Mouse (Mus musculus) myocyte (in vitro differentiated cells): Measurements from ENCODE around the gene Ccdc159.

Experiments
- E2F4 ChIP-seq: IDR thresholded peaks from one replicate; pipeline ENCODE4 v1.6.1; 2011; ENCODE audit warnings: mild to moderate bottlenecking, control low read depth, moderate library complexity; ENCODE audit not compliant: insufficient read depth
- MAX ChIP-seq: IDR thresholded peaks from one replicate; pipeline ENCODE4 v1.6.1; 2011; ENCODE audit warnings: low read depth, mild to moderate bottlenecking, control low read depth
- MYOD1 ChIP-seq, 3 experiments: IDR thresholded peaks; one replicate each; pipeline ENCODE4 v1.6.1; 2011; ENCODE audit warnings: control low read depth in 2 of 3, low read depth in 2 of 3, mild to moderate bottlenecking in 2 of 3, moderate library complexity in 1 of 3; ENCODE audit not compliant: insufficient read length in 2 of 3, control insufficient read depth in 1 of 3
- MYOG ChIP-seq, 3 experiments: IDR thresholded peaks; one replicate each; pipeline ENCODE4 v1.6.1; 2011; ENCODE audit warnings: control low read depth in 2 of 3, low read depth in 2 of 3, mild to moderate bottlenecking in 2 of 3; ENCODE audit not compliant: insufficient read length in 2 of 3, control insufficient read depth in 1 of 3, insufficient read depth in 1 of 3
- POLR2A ChIP-seq: IDR thresholded peaks from one replicate; pipeline ENCODE4 v1.6.1; 2011; ENCODE audit warnings: low read depth, mild to moderate bottlenecking, control low read depth, moderate library complexity; ENCODE audit not compliant: insufficient read length
- POLR2AphosphoS2 ChIP-seq: IDR thresholded peaks from one replicate; pipeline ENCODE4 v1.6.1; 2011; ENCODE audit warnings: low read depth, control low read depth; ENCODE audit not compliant: insufficient read length
- TCF12 ChIP-seq: IDR thresholded peaks from one replicate; pipeline ENCODE4 v1.6.1; 2011; ENCODE audit warnings: mild to moderate bottlenecking, control low read depth; ENCODE audit not compliant: poor library complexity, insufficient read depth, severe bottlenecking
- USF1 ChIP-seq: IDR thresholded peaks from one replicate; pipeline ENCODE4 v1.6.1; 2011; ENCODE audit warnings: low read depth, mild to moderate bottlenecking, control low read depth, moderate library complexity

DNA sequence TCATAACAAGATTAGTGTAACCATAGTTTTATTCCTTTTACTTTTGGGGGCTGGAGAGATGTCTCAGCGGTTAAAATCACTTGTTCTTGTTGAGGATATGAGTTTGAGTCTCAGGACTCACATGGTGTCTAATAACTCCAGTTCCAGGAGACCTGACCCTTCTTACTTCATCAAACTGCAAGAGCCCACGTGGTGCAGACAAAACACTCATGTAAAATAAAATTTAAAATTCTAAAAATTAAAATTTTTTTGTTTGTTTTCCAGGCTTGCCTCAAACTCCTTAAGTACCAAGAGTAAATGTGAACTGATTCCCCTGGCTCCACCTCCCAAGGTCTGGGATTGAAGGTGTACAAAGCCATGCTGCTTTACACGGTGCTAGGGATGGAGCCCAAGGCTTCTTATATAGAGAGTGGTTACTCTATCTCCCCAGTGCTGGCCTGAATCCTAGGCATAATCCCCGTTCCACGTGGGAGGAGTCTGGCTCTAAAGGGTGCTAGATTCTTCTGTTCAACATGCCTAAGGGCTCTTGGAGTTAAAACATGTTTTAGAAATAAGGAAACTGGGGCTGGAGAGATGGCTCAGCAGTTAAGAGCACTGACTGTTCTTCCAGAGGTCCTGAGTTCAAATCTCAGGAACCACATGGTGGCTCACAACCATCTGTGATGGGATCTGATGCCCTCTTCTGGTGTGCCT is 8.4 kb upstream of the Ccdc159 start:
- no peak for TF ChIP-seq POLR2A
- no peak for TF ChIP-seq POLR2AphosphoS2
- TF ChIP-seq E2F4: no peak
- TF ChIP-seq MYOG (IDR thresholded peaks at IDR 0.05; ENCODE audit: control insufficient read depth in 1 of 3, insufficient read depth in 1 of 3, insufficient read length in 2 of 3, low read depth in 2 of 3): no peak
- no peak for TF ChIP-seq USF1
- TF ChIP-seq MYOD1 (IDR thresholded peaks at IDR 0.05; ENCODE audit: control insufficient read depth in 1 of 3, insufficient read length in 2 of 3, low read depth in 2 of 3): no peak
- no peak for TF ChIP-seq MAX
- no peak for TF ChIP-seq TCF12
